Mouse (Mus musculus) heart, embryonic 16.5 days (tissue): ENCODE measurements around the gene Inpp5a. TPM values are rescaled to one million over a fixed set of nuclear protein-coding genes. Genes with fewer than 3 reads are reported as not detected.

Source experiments
- ATAC-seq: fragments of 200-750 bp; cut with Nextera tagmentation; replicated peaks from 2 replicates; pipeline ENCODE4 v1.8.0; 2017; ENCODE audit warnings: moderate number of reproducible peaks; ENCODE audit not compliant: insufficient read depth, low FRiP score; ENCODE audit errors: extremely low read depth
- H3K27ac ChIP-seq: fragments of 300-500 bp; sonication (generic); 2 replicates; pipeline ENCODE4 v1.5.1; 2014; ENCODE audit warnings: mild to moderate bottlenecking, low read length, control low read depth, moderate library complexity
- H3K27me3 ChIP-seq: fragments of 300-500 bp; sonication (generic); 2 replicates; pipeline ENCODE4 v1.6.1; 2014; ENCODE audit warnings: low read length, mixed read lengths; ENCODE audit not compliant: control insufficient read depth, insufficient read depth
- H3K36me3 ChIP-seq: fragments of 300-500 bp; sonication (generic); 2 replicates; pipeline ENCODE4 v1.6.1; 2014; ENCODE audit not compliant: control insufficient read depth, insufficient read depth
- H3K4me1 ChIP-seq: fragments of 300-500 bp; sonication (generic); 2 replicates; pipeline ENCODE4 v1.6.1; 2014; ENCODE audit warnings: low read length, mixed read lengths; ENCODE audit not compliant: control insufficient read depth, insufficient read depth
- H3K4me2 ChIP-seq: fragments of 300-500 bp; sonication (generic); 2 replicates; pipeline ENCODE4 v1.6.1; 2014; ENCODE audit warnings: low read depth, mild to moderate bottlenecking, control low read depth, low read length
- H3K4me3 ChIP-seq: fragments of 300-500 bp; sonication (generic); 2 replicates; pipeline ENCODE4 v1.5.1; 2014; ENCODE audit warnings: mild to moderate bottlenecking, control low read depth, low read length
- H3K9ac ChIP-seq: fragments of 300-500 bp; sonication (generic); 2 replicates; pipeline ENCODE4 v1.6.1; 2014; ENCODE audit warnings: low read length, control low read depth
- H3K9me3 ChIP-seq: fragments of 300-500 bp; sonication (generic); replicated peaks from 2 replicates; pipeline ENCODE4 v1.6.1; 2016; ENCODE audit warnings: low read length; ENCODE audit not compliant: control insufficient read depth
- WGBS: fragments of 180-500 bp; shearing (Covaris S2); extraction: QIAGEN DNeasy Blood & Tissue Kit; methylation state at CpG from one replicate; pipeline ENCODE4 v1.1.7; 2014; 5-methylcytosine and 5-hydroxymethylcytosine counted together
- polyA plus RNA-seq: library from polyadenylated mRNA; unstranded; fragments of >200 nt; fragmentation: Nextera tagmentation; extraction: Ambion mirVana; gene quantifications from 2 replicates; pipeline ENCODE4 v1.2.1, GENCODE M21; 2015

The Inpp5a gene
- polyA plus RNA-seq, 1 experiment from 2014 or later = 47.4 TPM

DNA sequence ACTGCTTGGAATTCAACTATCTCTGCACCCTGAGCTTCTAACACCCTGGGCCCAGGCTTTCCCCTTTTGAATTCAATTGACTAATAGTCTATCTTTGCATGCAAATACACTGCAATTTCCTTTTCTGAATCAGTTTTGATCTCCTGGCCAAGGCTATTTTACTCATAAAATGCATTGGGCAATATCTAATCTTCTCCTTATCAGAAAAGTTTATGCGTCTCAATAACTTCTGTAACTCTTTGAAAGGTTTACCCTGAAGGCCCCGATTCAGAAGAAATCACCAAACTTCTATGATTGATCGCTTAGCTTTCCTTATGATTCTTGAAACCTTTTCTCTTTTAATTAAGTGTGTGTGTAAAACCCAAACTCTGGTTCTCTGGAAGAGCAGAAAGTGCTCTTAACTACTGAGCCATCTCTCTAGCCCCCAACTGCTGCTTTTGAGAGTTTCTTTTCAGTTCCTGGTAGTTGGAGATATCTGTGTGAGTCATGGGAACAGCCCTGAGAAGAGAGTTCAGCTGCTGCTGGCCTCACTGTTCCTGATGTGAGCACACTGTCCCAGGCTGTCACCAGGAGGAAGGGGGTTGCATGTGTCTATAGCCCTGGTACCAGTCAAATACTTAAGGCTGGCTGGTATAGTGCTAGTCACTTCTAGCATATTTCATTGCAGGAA, 27.9 kb upstream of the Inpp5a start:
- WGBS = 71% methylated on average over 3 of the region's 3 CpGs
- peaks cover 43% of the 10 kb centered on the region for H3K4me1 ChIP-seq

DNA sequence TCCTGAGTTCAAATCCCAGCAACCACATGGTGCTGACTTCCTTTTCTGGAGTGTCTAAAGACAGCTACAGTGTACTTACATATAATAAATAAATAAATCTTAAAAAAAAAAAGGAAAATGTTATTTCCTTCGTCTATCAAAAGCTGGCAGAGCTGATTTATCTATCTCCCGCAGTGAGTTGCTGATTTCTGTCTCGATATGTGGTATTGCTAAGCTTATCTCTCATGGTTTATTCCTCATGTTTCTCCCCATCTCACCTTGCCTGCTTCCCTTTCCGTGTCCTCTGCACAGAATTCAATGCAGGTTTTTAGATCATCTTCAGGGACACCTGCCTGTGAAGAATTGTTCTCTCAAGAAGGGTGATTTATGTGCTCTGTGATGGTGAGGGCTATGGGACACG, 27.1 kb upstream of the Inpp5a start:
- Histone ChIP-seq H3K36me3 (no peaks in the 10 kb centered on the region), H3K4me1 (peaks cover 51% of the 10 kb centered on the region), H3K9me3 (no peaks in the 10 kb centered on the region), H3K4me2 (no peak overlapping the region), H3K27me3 (no peaks in the 10 kb centered on the region), H3K9ac (no peak overlapping the region), H3K4me3 (no peak overlapping the region), H3K27ac (no peak overlapping the region)
- WGBS = 88% methylated on average over 5 of the region's 5 CpGs
- no peak for ATAC-seq

More for the DNA sequence above, 27.9 kb upstream of the Inpp5a start:
- Histone ChIP-seq H3K9ac (no peak overlapping the region), H3K36me3 (no peaks in the 10 kb centered on the region), H3K27ac (no peak overlapping the region), H3K4me2 (no peak overlapping the region), H3K9me3 (no peaks in the 10 kb centered on the region), H3K27me3 (no peaks in the 10 kb centered on the region), H3K4me3 (no peak overlapping the region)
- ATAC-seq = no peak

- WGBS = 93% methylated on average over 3 of the region's 3 CpGs
- no peaks in the 10 kb centered on the region for H3K36me3 ChIP-seq
- no peak overlapping the region for H3K4me2 ChIP-seq
- no peak overlapping the region for H3K9ac ChIP-seq
- H3K27ac ChIP-seq = no peak overlapping the region
- H3K4me1 ChIP-seq = peaks cover 56% of the 10 kb centered on the region
- H3K27me3 ChIP-seq = no peaks in the 10 kb centered on the region
- H3K9me3 ChIP-seq = no peaks in the 10 kb centered on the region
- ATAC-seq = no peak
- no peak overlapping the region for H3K4me3 ChIP-seq
Observed at GRCm38 (mm10) chr7:139362514-139362913, 26.4 kb upstream of the Inpp5a start.

- Histone ChIP-seq H3K4me2 (peak overlapping the region; percentile 40), H3K27ac (peak overlapping the region; percentile 94), H3K9me3 (no peaks in the 10 kb centered on the region), H3K4me1 (peaks cover 66% of the 10 kb centered on the region), H3K36me3 (no peaks in the 10 kb centered on the region), H3K9ac (peak overlapping the region; percentile 61), H3K4me3 (no peak overlapping the region), H3K27me3 (no peaks in the 10 kb centered on the region)
- WGBS = 51% methylated on average over 13 of the region's 13 CpGs
- ATAC-seq = no peak
Observed at GRCm38 (mm10) chr7:139363281-139364004, 25.5 kb upstream of the Inpp5a start.

- no peaks in the 10 kb centered on the region for H3K36me3 ChIP-seq
- H3K4me3 ChIP-seq = 0 out of 2 replicates have a peak overlapping the region, but pooled peaks have one; percentile 1
- H3K4me2 ChIP-seq = peak overlapping the region; percentile 40
- H3K27ac ChIP-seq = peak overlapping the region; percentile 94
- no peaks in the 10 kb centered on the region for H3K9me3 ChIP-seq
- peaks cover 72% of the 10 kb centered on the region for H3K4me1 ChIP-seq
- peak; percentile 81 for ATAC-seq
- WGBS = 3% methylated on average over 9 of the region's 9 CpGs
- no peaks in the 10 kb centered on the region for H3K27me3 ChIP-seq
- peak overlapping the region; percentile 61 for H3K9ac ChIP-seq
Observed at GRCm38 (mm10) chr7:139364005-139364557, 24.8 kb upstream of the Inpp5a start.

DNA sequence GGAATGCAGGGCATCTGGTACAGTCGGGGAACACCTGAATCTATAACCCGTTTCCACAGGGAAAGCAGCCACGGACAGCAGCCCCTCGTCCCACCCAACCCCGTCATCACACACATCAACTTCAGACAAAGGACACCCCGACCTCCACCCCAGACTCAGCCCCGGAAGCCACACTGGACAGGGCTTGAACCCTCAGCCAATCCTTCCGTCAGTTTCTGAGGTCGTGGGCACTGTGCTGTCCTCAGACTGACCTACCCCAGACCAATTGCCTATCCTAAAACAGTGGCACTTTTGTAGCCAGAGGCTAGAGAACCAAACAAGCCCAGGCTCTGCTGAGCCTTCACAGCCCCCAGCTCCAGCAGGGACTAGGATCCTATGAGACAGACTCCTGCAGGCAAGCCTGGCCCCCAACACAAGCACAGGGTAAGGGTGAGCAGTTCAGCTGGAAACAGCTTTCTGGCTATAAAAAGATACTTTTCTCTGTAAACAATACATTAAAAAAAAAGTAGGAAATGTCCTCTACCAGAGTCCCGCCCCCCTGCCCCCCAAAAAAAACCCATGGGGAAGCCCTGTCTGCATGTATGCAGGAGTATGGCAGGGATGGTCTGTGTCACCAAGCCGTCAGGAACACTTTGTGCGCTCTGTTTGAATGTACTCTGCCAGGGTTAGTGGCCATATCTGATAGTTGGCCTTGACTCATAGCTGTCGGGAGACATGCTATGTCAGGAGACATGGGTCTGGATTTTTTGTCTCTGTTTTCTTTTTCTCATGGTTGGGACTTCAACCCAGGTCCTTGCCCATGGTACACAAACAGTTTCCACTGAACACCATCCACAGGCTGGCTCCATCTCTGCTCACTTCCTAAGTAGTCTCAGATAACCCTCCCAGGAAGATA, 23.7 kb upstream of the Inpp5a start:
- 0 out of 2 replicates have a peak, but pooled peaks have one; percentile 11 for ATAC-seq
- Histone ChIP-seq H3K4me3 (no peak overlapping the region), H3K36me3 (no peaks in the 10 kb centered on the region), H3K4me2 (peak overlapping the region; percentile 40; the same call in 1 of the 2 replicates), H3K27me3 (no peaks in the 10 kb centered on the region), H3K4me1 (peaks cover 77% of the 10 kb centered on the region), H3K27ac (peak overlapping the region; percentile 94), H3K9me3 (no peaks in the 10 kb centered on the region), H3K9ac (peak overlapping the region; percentile 51)
- WGBS = 26% methylated on average over 13 of the region's 13 CpGs

- no peak overlapping the region for H3K4me3 ChIP-seq
- H3K36me3 ChIP-seq = no peaks in the 10 kb centered on the region
- no peak overlapping the region for H3K4me2 ChIP-seq
- no peaks in the 10 kb centered on the region for H3K27me3 ChIP-seq
- WGBS = 69% methylated on average over 3 of the region's 3 CpGs
- H3K9ac ChIP-seq = no peak overlapping the region
- ATAC-seq = no peak
- peak overlapping the region; percentile 94 for H3K27ac ChIP-seq
- H3K4me1 ChIP-seq = peaks cover 76% of the 10 kb centered on the region
- no peaks in the 10 kb centered on the region for H3K9me3 ChIP-seq
Observed at GRCm38 (mm10) chr7:139366131-139366530, 22.8 kb upstream of the Inpp5a start.

DNA sequence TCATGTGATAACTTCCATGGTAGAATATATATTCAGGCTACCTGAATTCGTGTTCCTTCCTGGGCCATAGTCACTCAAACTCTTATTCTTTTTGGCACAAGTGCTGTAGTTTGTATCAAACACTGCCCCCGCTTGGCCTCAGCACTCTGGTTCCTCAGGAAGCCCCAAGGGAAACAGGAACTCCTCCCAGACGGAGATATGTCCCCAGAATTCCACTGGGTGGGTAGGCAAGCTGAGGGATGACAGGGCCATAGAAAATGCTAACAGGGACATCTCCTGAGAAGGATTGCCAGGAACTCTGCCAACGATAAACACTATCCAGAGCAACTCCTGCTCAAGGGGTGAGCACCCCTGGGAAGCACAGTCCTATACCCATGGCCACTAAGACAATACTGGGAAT, 22.4 kb upstream of the Inpp5a start:
- Histone ChIP-seq H3K9me3 (no peaks in the 10 kb centered on the region), H3K9ac (no peak overlapping the region), H3K36me3 (no peaks in the 10 kb centered on the region), H3K27me3 (no peaks in the 10 kb centered on the region), H3K4me3 (no peak overlapping the region), H3K27ac (peak overlapping the region; percentile 94), H3K4me1 (peaks cover 73% of the 10 kb centered on the region), H3K4me2 (no peak overlapping the region)
- ATAC-seq = no peak
- 33% methylated on average over 4 of the region's 4 CpGs for WGBS
